In the genomic region with DNA sequence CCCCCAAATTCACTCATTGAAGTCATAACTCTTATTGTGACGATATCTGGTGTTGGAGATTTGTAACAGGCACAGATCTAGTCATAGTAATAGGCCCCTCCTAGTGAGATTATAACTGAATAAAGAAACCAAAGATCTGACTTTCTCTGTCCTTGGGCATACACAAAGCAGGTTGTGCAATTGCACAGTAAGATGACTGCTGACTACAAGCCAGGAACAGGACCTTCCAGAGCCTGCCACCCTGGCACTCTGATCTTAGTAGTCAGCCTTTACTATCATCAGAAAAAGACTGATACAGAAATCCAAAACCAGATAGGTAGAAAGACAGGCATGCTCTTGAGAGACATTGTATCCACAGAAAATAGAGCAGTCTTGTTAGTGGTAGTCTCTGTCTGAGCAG, we compare ENCODE assay signal across 21 mouse cellular contexts.
DNase-seq lines count a peak whose midpoint lies in the region; TF ChIP-seq lines count a peak whose summit lies in the region.
"Had no signal": no experiment of that assay in that cellular context is flagged by ENCODE, and none has a peak within 500 bp of the region (broad histone marks: within the 10 kb centered on the region; RNA-seq: fewer than 3 reads in every experiment).

No protein-coding gene starts in this region.

- H3K27me3 ChIP-seq in liver, adult 2 months (ENCODE audit: control insufficient read depth, insufficient read depth, low read length): no peaks in the 10 kb centered on the region
- H3K27me3 ChIP-seq: CH12.LX; hindbrain, embryonic 12.5 days; Patski had no signal

- WGBS in liver, adult 2 months: 95% methylated on average over 1 of the region's 1 CpGs

- no peaks in the 10 kb centered on the region for H3K79me2 ChIP-seq in liver, adult 2 months (ENCODE audit: control insufficient read depth, insufficient read depth, low read length)

- TF ChIP-seq POLR2A in liver, adult 2 months (IDR thresholded peaks at IDR 0.05; ENCODE audit: extremely low read depth, insufficient read depth, low read length): no peak

- H3K9ac ChIP-seq in liver, adult 2 months (ENCODE audit: low read depth, low read length): no peak overlapping the region
- H3K9ac ChIP-seq: hindbrain, embryonic 12.5 days had no signal

- no peak for TF ChIP-seq CTCF in liver, adult 2 months (IDR thresholded peaks at IDR 0.05; ENCODE audit: low read depth, low read length)

- DNase-seq in gastrocnemius, adult 18-20 months (ENCODE audit: low spot score): peak; percentile 48
- DNase-seq in gastrocnemius, postnatal 25 days: no peak
- DNase-seq in liver, adult 2 months (ENCODE audit: extremely low read depth, low read depth, low spot score): peak; percentile 5
- no peak for DNase-seq in liver
- DNase-seq in adrenal gland, postnatal 14 days: peak; percentile 27
- no peak for DNase-seq in kidney, adult 11 months
- no peak for DNase-seq in embryo, embryonic 10 days (ENCODE audit: low spot score)
- DNase-seq: cerebellum, adult 18-20 months; cerebellum, adult 9-11 months; cerebellum, postnatal 36 days; heart, postnatal 10 days; heart, postnatal 4 days; kidney, adult 18-20 months had no signal

- H3K4me1 ChIP-seq in liver, adult 2 months (ENCODE audit: control insufficient read depth, insufficient read depth, low read length): no peaks in the 10 kb centered on the region
- H3K4me1 ChIP-seq: embryonic facial prominence, embryonic 10.5 days; forebrain, embryonic 10.5 days; hindbrain, embryonic 12.5 days had no signal

- H3K27ac ChIP-seq in liver, adult 2 months (replicated peaks; ENCODE audit: insufficient read depth, low read depth, low read length): no peak overlapping the region
- H3K27ac ChIP-seq: embryonic facial prominence, embryonic 10.5 days; forebrain, embryonic 10.5 days; heart, adult 2 months; hindbrain, embryonic 12.5 days; hindbrain, postnatal 0 days had no signal

- H3K4me3 ChIP-seq in liver, adult 2 months (ENCODE audit: insufficient read depth, low read depth, low read length): no peak overlapping the region
- H3K4me3 ChIP-seq: embryonic facial prominence, embryonic 10.5 days; erythroblast, embryonic 14.5 days; forebrain, embryonic 10.5 days; heart, adult 2 months; hindbrain, embryonic 12.5 days had no signal

- H3K36me3 ChIP-seq in liver, adult 2 months (ENCODE audit: control insufficient read depth, insufficient read depth, low read length): peaks cover 5% of the 10 kb centered on the region; the same call in 1 of the 2 replicates
- H3K36me3 ChIP-seq: embryonic facial prominence, embryonic 10.5 days; forebrain, embryonic 10.5 days; hindbrain, embryonic 12.5 days had no signal

Comparison
In these comparisons a context has a peak if more than half of its experiments do, and no peak if none do; other contexts are left out.
1. DNase-seq: peak in gastrocnemius, adult 18-20 months (single experiment), liver, adult 2 months (single experiment) and adrenal gland, postnatal 14 days (single experiment); none in gastrocnemius, postnatal 25 days (single experiment), liver (single experiment), kidney, adult 11 months (single experiment) and embryo, embryonic 10 days (single experiment).